Mouse (Mus musculus): ENCODE data around the gene Rad51b. TPM values are rescaled to one million over a fixed set of nuclear protein-coding genes. Genes with fewer than 3 reads are reported as not detected.
A peak's percentile ranks its signal among the peaks of the same experiment; 100 is the strongest.

Rad51b gene
- polyA plus RNA-seq, 1 experiment from 2014 or later, result 10.0 TPM

GRCm38 (mm10) chr12:79822401-79822800 is 525.3 kb downstream of the Rad51b start:
- Histone ChIP-seq H3K4me3 (ENCODE audit: low read depth, low read length) (no peak overlapping the region), H3K27me3 (replicated peaks; ENCODE audit: control insufficient read depth, insufficient read depth, low read length) (no peaks in the 10 kb centered on the region), H3K36me3 (ENCODE audit: control insufficient read depth, insufficient read depth, low read length) (no peaks in the 10 kb centered on the region), H3K4me2 (ENCODE audit: low read length) (no peak overlapping the region), H3K27ac (ENCODE audit: low read depth) (no peak overlapping the region), H3K9ac (ENCODE audit: low read length) (no peak overlapping the region), H3K4me1 (replicated peaks; ENCODE audit: control insufficient read depth, insufficient read depth, low read length) (peaks cover 39% of the 10 kb centered on the region), H3K9me3 (ENCODE audit: control insufficient read depth, low read length) (no peaks in the 10 kb centered on the region)
- ATAC-seq (replicated peaks; ENCODE audit: low FRiP score, low TSS enrichment, low read depth) (no peak), DNase-seq (ENCODE audit: low spot score) (no peak)
- 66% methylated on average over 2 of the region's 2 CpGs for WGBS

GRCm38 (mm10) chr12:79825922-79826321 is 528.8 kb downstream of the Rad51b start:
- no peak for ATAC-seq (replicated peaks; ENCODE audit: low FRiP score, low TSS enrichment, low read depth)
- Histone ChIP-seq H3K9ac (ENCODE audit: low read length) (no peak overlapping the region), H3K4me3 (ENCODE audit: low read depth, low read length) (no peak overlapping the region), H3K4me1 (replicated peaks; ENCODE audit: control insufficient read depth, insufficient read depth, low read length) (peaks cover 29% of the 10 kb centered on the region), H3K36me3 (ENCODE audit: control insufficient read depth, insufficient read depth, low read length) (no peaks in the 10 kb centered on the region), H3K4me2 (ENCODE audit: low read length) (no peak overlapping the region), H3K27me3 (replicated peaks; ENCODE audit: control insufficient read depth, insufficient read depth, low read length) (no peaks in the 10 kb centered on the region), H3K27ac (ENCODE audit: low read depth) (no peak overlapping the region; the same call in 1 of the 2 replicates), H3K9me3 (ENCODE audit: control insufficient read depth, low read length) (no peaks in the 10 kb centered on the region)
- DNase-seq (ENCODE audit: low spot score), result no peak
- 46% methylated on average over 7 of the region's 7 CpGs for WGBS

DNA sequence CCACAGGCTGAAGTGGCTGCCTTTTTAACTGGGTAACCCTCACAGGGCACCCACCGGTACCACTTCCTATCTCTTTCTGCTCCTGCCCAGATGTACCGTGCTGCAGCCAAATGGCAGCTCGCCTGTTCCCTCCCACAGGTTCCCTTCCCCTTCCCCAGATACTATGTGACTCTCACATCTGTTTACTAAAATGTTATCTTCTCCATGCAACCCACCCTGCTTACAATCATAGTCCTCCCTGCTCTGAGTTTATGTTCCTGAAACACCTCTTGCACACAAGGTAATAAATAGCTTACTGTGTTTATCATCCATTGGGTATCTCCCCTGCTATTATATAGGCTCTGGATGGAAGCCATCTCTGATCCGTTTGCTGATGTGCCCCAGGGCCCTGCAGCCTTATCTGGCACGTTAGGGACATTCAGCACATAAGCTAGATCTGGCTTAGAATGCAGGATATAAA is 530.2 kb downstream of the Rad51b start:
- Histone ChIP-seq H3K4me3 (ENCODE audit: low read depth, low read length) (no peak overlapping the region), H3K27me3 (replicated peaks; ENCODE audit: control insufficient read depth, insufficient read depth, low read length) (no peaks in the 10 kb centered on the region), H3K9me3 (ENCODE audit: control insufficient read depth, low read length) (no peaks in the 10 kb centered on the region), H3K4me2 (ENCODE audit: low read length) (no peak overlapping the region), H3K27ac (ENCODE audit: low read depth) (no peak overlapping the region), H3K4me1 (replicated peaks; ENCODE audit: control insufficient read depth, insufficient read depth, low read length) (peaks cover 16% of the 10 kb centered on the region), H3K36me3 (ENCODE audit: control insufficient read depth, insufficient read depth, low read length) (no peaks in the 10 kb centered on the region), H3K9ac (ENCODE audit: low read length) (no peak overlapping the region)
- 48% methylated on average over 5 of the region's 5 CpGs for WGBS
- DNase-seq (ENCODE audit: low spot score) (no peak), ATAC-seq (replicated peaks; ENCODE audit: low FRiP score, low TSS enrichment, low read depth) (no peak)

- H3K27ac ChIP-seq (ENCODE audit: low read depth), result peak overlapping the region; percentile 48; the same call in 1 of the 2 replicates
- 50% methylated on average over 4 of the region's 4 CpGs for WGBS
- no peak for ATAC-seq (replicated peaks; ENCODE audit: low FRiP score, low TSS enrichment, low read depth)
Measured at GRCm38 (mm10) chr12:79827735-79828134, 530.7 kb downstream of the Rad51b start.

DNA sequence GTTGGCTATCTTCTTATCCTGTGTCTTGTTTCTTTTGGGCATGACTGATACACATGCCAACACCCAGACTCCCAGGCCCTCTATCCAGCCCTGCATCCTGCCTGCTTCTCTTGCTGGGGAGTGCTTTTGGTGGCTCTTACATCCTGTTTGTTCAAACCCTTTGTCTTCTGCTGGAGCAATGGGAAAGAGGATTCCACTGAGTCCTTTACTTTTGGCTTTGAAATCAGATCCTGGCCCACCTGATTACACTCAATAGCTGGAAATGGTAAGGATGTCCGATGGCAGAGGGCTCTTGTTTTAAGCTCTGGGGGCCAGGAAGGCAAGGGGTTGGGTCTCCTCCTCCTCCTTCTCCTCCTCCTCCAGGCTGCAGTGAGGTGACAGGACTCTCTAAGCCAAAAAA is 533.6 kb downstream of the Rad51b start:
- Histone ChIP-seq H3K27ac (ENCODE audit: low read depth) (no peak overlapping the region), H3K36me3 (ENCODE audit: control insufficient read depth, insufficient read depth, low read length) (no peaks in the 10 kb centered on the region), H3K4me3 (ENCODE audit: low read depth, low read length) (no peak overlapping the region), H3K27me3 (replicated peaks; ENCODE audit: control insufficient read depth, insufficient read depth, low read length) (no peaks in the 10 kb centered on the region), H3K4me1 (replicated peaks; ENCODE audit: control insufficient read depth, insufficient read depth, low read length) (peaks cover 11% of the 10 kb centered on the region), H3K9me3 (ENCODE audit: control insufficient read depth, low read length) (no peaks in the 10 kb centered on the region), H3K4me2 (ENCODE audit: low read length) (no peak overlapping the region), H3K9ac (ENCODE audit: low read length) (no peak overlapping the region)
- ATAC-seq (replicated peaks; ENCODE audit: low FRiP score, low TSS enrichment, low read depth) (no peak), DNase-seq (ENCODE audit: low spot score) (no peak)
- 37% methylated on average over 1 of the region's 1 CpGs for WGBS

More at GRCm38 (mm10) chr12:79827735-79828134, 530.7 kb downstream of the Rad51b start:
- Histone ChIP-seq H3K9ac (ENCODE audit: low read length) (no peak overlapping the region), H3K27me3 (replicated peaks; ENCODE audit: control insufficient read depth, insufficient read depth, low read length) (no peaks in the 10 kb centered on the region), H3K36me3 (ENCODE audit: control insufficient read depth, insufficient read depth, low read length) (no peaks in the 10 kb centered on the region), H3K4me2 (ENCODE audit: low read length) (no peak overlapping the region), H3K4me1 (replicated peaks; ENCODE audit: control insufficient read depth, insufficient read depth, low read length) (peaks cover 12% of the 10 kb centered on the region), H3K4me3 (ENCODE audit: low read depth, low read length) (no peak overlapping the region), H3K9me3 (ENCODE audit: control insufficient read depth, low read length) (no peaks in the 10 kb centered on the region)
- no peak for DNase-seq (ENCODE audit: low spot score)

- H3K27ac ChIP-seq (ENCODE audit: low read depth), result no peak overlapping the region
- H3K27me3 ChIP-seq (replicated peaks; ENCODE audit: control insufficient read depth, insufficient read depth, low read length), result no peaks in the 10 kb centered on the region
- H3K4me1 ChIP-seq (replicated peaks; ENCODE audit: control insufficient read depth, insufficient read depth, low read length), result peaks cover 6% of the 10 kb centered on the region
- no peak overlapping the region for H3K4me2 ChIP-seq (ENCODE audit: low read length)
- ATAC-seq (replicated peaks; ENCODE audit: low FRiP score, low TSS enrichment, low read depth) (no peak), DNase-seq (ENCODE audit: low spot score) (no peak)
- no peak overlapping the region for H3K4me3 ChIP-seq (ENCODE audit: low read depth, low read length)
- 91% methylated on average over 6 of the region's 6 CpGs for WGBS
- H3K9ac ChIP-seq (ENCODE audit: low read length), result no peak overlapping the region
- H3K9me3 ChIP-seq (ENCODE audit: control insufficient read depth, low read length), result no peaks in the 10 kb centered on the region
- H3K36me3 ChIP-seq (ENCODE audit: control insufficient read depth, insufficient read depth, low read length), result no peaks in the 10 kb centered on the region
Measured at GRCm38 (mm10) chr12:79832611-79833010, 535.5 kb downstream of the Rad51b start.

GRCm38 (mm10) chr12:79835521-79835920 is 538.4 kb downstream of the Rad51b start:
- 90% methylated on average over 8 of the region's 8 CpGs for WGBS
- Histone ChIP-seq H3K4me3 (ENCODE audit: low read depth, low read length) (no peak overlapping the region), H3K4me1 (replicated peaks; ENCODE audit: control insufficient read depth, insufficient read depth, low read length) (peaks cover 30% of the 10 kb centered on the region), H3K27me3 (replicated peaks; ENCODE audit: control insufficient read depth, insufficient read depth, low read length) (no peaks in the 10 kb centered on the region), H3K9ac (ENCODE audit: low read length) (no peak overlapping the region), H3K36me3 (ENCODE audit: control insufficient read depth, insufficient read depth, low read length) (no peaks in the 10 kb centered on the region), H3K4me2 (ENCODE audit: low read length) (no peak overlapping the region), H3K27ac (ENCODE audit: low read depth) (no peak overlapping the region), H3K9me3 (ENCODE audit: control insufficient read depth, low read length) (no peaks in the 10 kb centered on the region)
- ATAC-seq (replicated peaks; ENCODE audit: low FRiP score, low TSS enrichment, low read depth), result no peak
- no peak for DNase-seq (ENCODE audit: low spot score)

GRCm38 (mm10) chr12:79838181-79838961 is 541.3 kb downstream of the Rad51b start:
- H3K27me3 ChIP-seq (replicated peaks; ENCODE audit: control insufficient read depth, insufficient read depth, low read length), result no peaks in the 10 kb centered on the region
- no peak overlapping the region for H3K4me3 ChIP-seq (ENCODE audit: low read depth, low read length)
- H3K4me2 ChIP-seq (ENCODE audit: low read length), result no peak overlapping the region
- no peaks in the 10 kb centered on the region for H3K36me3 ChIP-seq (ENCODE audit: control insufficient read depth, insufficient read depth, low read length)
- WGBS, result 54% methylated on average over 6 of the region's 6 CpGs
- no peak overlapping the region for H3K9ac ChIP-seq (ENCODE audit: low read length)
- no peaks in the 10 kb centered on the region for H3K9me3 ChIP-seq (ENCODE audit: control insufficient read depth, low read length)
- peak overlapping the region; percentile 66 for H3K27ac ChIP-seq (ENCODE audit: low read depth)
- DNase-seq (ENCODE audit: low spot score) (no peak), ATAC-seq (replicated peaks; ENCODE audit: low FRiP score, low TSS enrichment, low read depth) (no peak)
- H3K4me1 ChIP-seq (replicated peaks; ENCODE audit: control insufficient read depth, insufficient read depth, low read length), result peaks cover 56% of the 10 kb centered on the region
